Mouse (Mus musculus) kidney, adult 2 months (tissue): ENCODE data around the gene Rcan2. TPM values are rescaled to one million over a fixed set of nuclear protein-coding genes. Genes with fewer than 3 reads are reported as not detected.

Experiments used
- DNase-seq: peaks from one replicate; pipeline ENCODE4 v3.0.0; 2021
- H3K27ac ChIP-seq: fragments of 200-500 bp; 2 replicates; pipeline ENCODE4 v1.5.1; 2012; ENCODE audit warnings: low read depth, low read length, control low read depth, inconsistent platforms; ENCODE audit not compliant: insufficient read depth
- H3K27me3 ChIP-seq: fragments of 200-500 bp; replicated peaks from 2 replicates; pipeline ENCODE4 v1.6.1; 2012; ENCODE audit warnings: mild to moderate bottlenecking, moderate library complexity, low read length, inconsistent platforms; ENCODE audit not compliant: control insufficient read depth, insufficient read depth
- H3K36me3 ChIP-seq: fragments of 200-500 bp; 2 replicates; pipeline ENCODE4 v1.6.1; 2012; ENCODE audit warnings: mild to moderate bottlenecking, moderate library complexity, low read length, inconsistent platforms; ENCODE audit not compliant: control insufficient read depth, insufficient read depth
- H3K4me1 ChIP-seq: fragments of 200-500 bp; 2 replicates; pipeline ENCODE4 v1.6.1; 2011; ENCODE audit warnings: low read length; ENCODE audit not compliant: control insufficient read depth, insufficient read depth
- H3K4me3 ChIP-seq: fragments of 200-500 bp; 2 replicates; pipeline ENCODE4 v1.5.1; 2011; ENCODE audit warnings: mild to moderate bottlenecking, low read depth, low read length, control low read depth; ENCODE audit not compliant: insufficient read depth
- CTCF ChIP-seq: fragments of 200-500 bp; conservative IDR thresholded peaks from 2 replicates; pipeline ENCODE4 v1.5.1; 2011; ENCODE audit warnings: low read depth, mild to moderate bottlenecking, control low read depth, low read length, moderate library complexity, mixed read lengths; ENCODE audit not compliant: insufficient read depth, insufficient read length
- POLR2A ChIP-seq: fragments of 200-500 bp; IDR thresholded peaks from one replicate; pipeline ENCODE4 v1.6.1; 2011; ENCODE audit warnings: low read depth, low read length, control low read depth
- WGBS: fragments of 180-500 bp; shearing (Covaris S2); methylation state at CpG from one replicate; pipeline ENCODE4 v1.1.7; 2018; 5-methylcytosine and 5-hydroxymethylcytosine counted together
- polyA plus RNA-seq: library from polyadenylated mRNA; depleted of rRNA; stranded (reverse); fragments of >200 nt; gene quantifications from 2 replicates; pipeline ENCODE4 v1.2.3, GENCODE M21; 2012

Gene Rcan2
- polyA plus RNA-seq, 1 experiment: 18.3 TPM

- Histone ChIP-seq H3K27ac (no peak overlapping the region), H3K4me3 (no peak overlapping the region), H3K36me3 (no peaks in the 10 kb centered on the region), H3K27me3 (no peaks in the 10 kb centered on the region), H3K4me1 (no peaks in the 10 kb centered on the region)
- TF ChIP-seq CTCF: no peak
- no peak for TF ChIP-seq POLR2A
- 73% methylated on average over 4 of the region's 4 CpGs for WGBS
- DNase-seq: no peak
Measured at GRCm38 (mm10) chr17:43815376-43815775, 14.2 kb downstream of the Rcan2 start.

- H3K4me3 ChIP-seq: no peak overlapping the region
- no peak for DNase-seq
- H3K27me3 ChIP-seq: no peaks in the 10 kb centered on the region
- no peak overlapping the region for H3K27ac ChIP-seq
- WGBS: 79% methylated on average over 1 of the region's 1 CpGs
- H3K4me1 ChIP-seq: no peaks in the 10 kb centered on the region
- no peaks in the 10 kb centered on the region for H3K36me3 ChIP-seq
- no peak for TF ChIP-seq POLR2A
- TF ChIP-seq CTCF: no peak
Measured at GRCm38 (mm10) chr17:43816480-43816879, 15.3 kb downstream of the Rcan2 start.

DNA sequence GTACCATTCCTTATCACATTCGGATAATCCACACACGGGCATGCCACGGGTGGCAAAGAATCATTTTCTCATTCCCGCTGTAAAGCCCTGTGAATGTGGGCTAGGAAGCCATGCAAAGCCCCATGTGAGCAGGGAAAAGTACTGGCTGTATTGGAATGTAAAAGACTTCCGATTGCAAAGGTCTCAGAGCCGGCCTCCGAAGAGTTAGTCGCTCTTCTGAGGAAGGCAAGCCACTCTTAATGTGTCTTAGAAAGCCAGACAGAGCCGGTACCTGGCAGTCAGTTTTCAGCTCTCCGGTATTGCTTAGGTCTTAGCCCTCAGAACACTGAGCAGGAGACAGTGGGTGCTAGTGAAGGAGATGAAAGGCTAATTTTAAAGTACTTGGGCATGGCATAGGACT, 16.0 kb downstream of the Rcan2 start:
- no peak overlapping the region for H3K27ac ChIP-seq
- DNase-seq: no peak
- TF ChIP-seq CTCF: no peak
- TF ChIP-seq POLR2A: no peak
- no peaks in the 10 kb centered on the region for H3K27me3 ChIP-seq
- no peaks in the 10 kb centered on the region for H3K36me3 ChIP-seq
- 78% methylated on average over 10 of the region's 10 CpGs for WGBS
- no peak overlapping the region for H3K4me3 ChIP-seq
- no peaks in the 10 kb centered on the region for H3K4me1 ChIP-seq

DNA sequence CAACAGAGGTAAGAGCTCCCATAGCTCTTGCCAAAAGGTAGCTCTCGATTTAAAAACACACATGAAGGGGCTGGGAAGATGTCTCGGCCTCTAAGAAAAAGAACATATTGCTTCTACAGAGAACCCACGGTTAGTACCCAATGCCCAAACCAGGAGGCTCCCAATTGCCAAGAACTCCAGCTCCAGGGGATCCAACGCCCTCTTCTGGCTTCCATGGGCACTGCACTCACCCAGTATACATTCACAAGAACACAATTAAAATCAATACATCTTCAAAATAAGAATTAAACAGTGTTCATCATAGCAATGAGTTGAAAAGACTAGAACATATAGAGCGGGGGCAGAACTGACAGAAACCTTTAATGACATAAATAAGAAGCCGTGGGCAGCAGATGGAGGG, 17.2 kb downstream of the Rcan2 start:
- H3K27me3 ChIP-seq: no peaks in the 10 kb centered on the region
- no peak for DNase-seq
- no peak overlapping the region for H3K4me3 ChIP-seq
- 79% methylated on average over 6 of the region's 6 CpGs for WGBS
- H3K36me3 ChIP-seq: no peaks in the 10 kb centered on the region
- no peaks in the 10 kb centered on the region for H3K4me1 ChIP-seq
- H3K27ac ChIP-seq: no peak overlapping the region
- TF ChIP-seq CTCF (no peak), POLR2A (no peak)

DNA sequence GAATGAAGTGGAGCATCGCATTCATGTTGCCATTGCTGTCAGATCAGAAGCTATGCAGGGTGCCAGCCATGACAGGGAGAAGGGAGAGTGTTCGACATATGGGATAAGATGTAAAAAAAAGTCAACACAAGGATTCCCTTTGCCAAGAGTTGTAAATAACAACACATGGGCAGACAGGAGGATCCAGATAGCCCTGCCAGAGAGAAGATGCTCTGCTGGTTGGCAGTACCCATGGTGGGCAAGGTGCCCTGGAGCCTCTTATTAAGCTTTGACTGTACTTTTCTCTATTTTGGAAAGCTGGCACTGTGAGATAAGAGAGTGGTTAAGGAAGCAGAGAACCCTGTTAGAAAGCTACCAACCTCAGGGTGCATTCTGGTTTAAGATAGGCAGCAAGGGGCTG, 19.8 kb downstream of the Rcan2 start:
- 93% methylated on average over 2 of the region's 2 CpGs for WGBS
- Histone ChIP-seq H3K4me1 (no peaks in the 10 kb centered on the region), H3K27me3 (no peaks in the 10 kb centered on the region)

GRCm38 (mm10) chr17:43822207-43822606, 21.1 kb downstream of the Rcan2 start:
- DNase-seq: no peak
- Histone ChIP-seq H3K4me3 (no peak overlapping the region), H3K27ac (no peak overlapping the region), H3K36me3 (no peaks in the 10 kb centered on the region), H3K27me3 (no peaks in the 10 kb centered on the region), H3K4me1 (no peaks in the 10 kb centered on the region)
- TF ChIP-seq CTCF: no peak
- TF ChIP-seq POLR2A: no peak
- WGBS: 65% methylated on average over 6 of the region's 6 CpGs

More for the DNA sequence above, 19.8 kb downstream of the Rcan2 start:
- Histone ChIP-seq H3K4me3 (no peak overlapping the region), H3K27ac (no peak overlapping the region), H3K36me3 (no peaks in the 10 kb centered on the region)
- no peak for TF ChIP-seq POLR2A
- TF ChIP-seq CTCF: no peak
- no peak for DNase-seq

DNA sequence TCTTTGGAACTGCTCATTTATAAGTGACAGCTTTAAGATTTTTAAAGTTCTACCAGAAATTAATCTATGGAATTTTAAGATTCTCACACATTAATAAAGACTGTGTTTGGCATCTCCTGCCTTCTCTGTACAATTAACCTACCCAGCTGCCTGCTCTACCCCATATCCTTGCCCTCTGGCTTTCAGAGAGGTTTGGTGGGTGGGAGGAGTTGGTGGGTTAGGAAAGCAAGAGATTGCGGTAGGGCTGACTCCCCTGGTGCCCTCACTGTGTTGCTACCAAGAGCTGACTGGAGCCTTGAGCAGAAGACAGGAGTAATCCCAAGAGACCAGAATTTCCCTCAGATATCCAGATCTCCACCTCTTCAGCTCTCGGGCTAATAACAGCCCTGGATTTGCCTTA, 21.5 kb downstream of the Rcan2 start:
- no peak overlapping the region for H3K4me3 ChIP-seq
- 78% methylated on average over 2 of the region's 2 CpGs for WGBS
- no peaks in the 10 kb centered on the region for H3K36me3 ChIP-seq
- no peaks in the 10 kb centered on the region for H3K27me3 ChIP-seq
- TF ChIP-seq POLR2A: no peak
- TF ChIP-seq CTCF: no peak
- no peak overlapping the region for H3K27ac ChIP-seq
- H3K4me1 ChIP-seq: no peaks in the 10 kb centered on the region
- no peak for DNase-seq
